Mouse (Mus musculus) embryonic fibroblast, embryonic 13.5 days (primary cell): ENCODE measurements at regions not wholly inside any gene's neighbourhood (a gene's known extent, or its start where the extent isn't known, plus 50 kb on each side); places are given as distances from the start of the nearest gene placed in this dataset.

Experiments used
- H3K27ac ChIP-seq: 2 replicates; pipeline ENCODE4 v1.5.1; 2012; ENCODE audit warnings: low read length, control low read depth, inconsistent platforms; ENCODE audit not compliant: insufficient read depth
- H3K4me1 ChIP-seq: 2 replicates; pipeline ENCODE4 v1.6.1; 2011; ENCODE audit warnings: low read length; ENCODE audit not compliant: control insufficient read depth, insufficient read depth
- H3K4me3 ChIP-seq: 2 replicates; pipeline ENCODE4 v1.5.1; 2011; ENCODE audit warnings: mild to moderate bottlenecking, control low read depth, low read length; ENCODE audit not compliant: insufficient read depth
- CTCF ChIP-seq: IDR thresholded peaks from 2 replicates; pipeline ENCODE4 v1.5.1; 2011; ENCODE audit warnings: mild to moderate bottlenecking, control low read depth, low read length, moderate library complexity, borderline replicate concordance; ENCODE audit not compliant: insufficient read depth
- POLR2A ChIP-seq: IDR thresholded peaks from 2 replicates; pipeline ENCODE4 v1.6.1; 2011; ENCODE audit warnings: low read depth, mild to moderate bottlenecking, control low read depth, low read length, moderate library complexity

GRCm38 (mm10) chr5:51783099-51783498 is 215.6 kb upstream of the Ppargc1a start:
- no peak overlapping the region for H3K4me3 ChIP-seq
- no peak for TF ChIP-seq POLR2A
- TF ChIP-seq CTCF = no peak
- no peak overlapping the region for H3K27ac ChIP-seq
- no peaks in the 10 kb centered on the region for H3K4me1 ChIP-seq

GRCm38 (mm10) chr5:51775502-51776145 is 208.1 kb upstream of the Ppargc1a start:
- Histone ChIP-seq H3K27ac (no peak overlapping the region), H3K4me3 (no peak overlapping the region), H3K4me1 (no peaks in the 10 kb centered on the region)
- TF ChIP-seq CTCF (no peak), POLR2A (no peak)

GRCm38 (mm10) chr5:51771655-51772054 is 204.1 kb upstream of the Ppargc1a start:
- Histone ChIP-seq H3K27ac (no peak overlapping the region), H3K4me1 (no peaks in the 10 kb centered on the region), H3K4me3 (no peak overlapping the region)
- no peak for TF ChIP-seq POLR2A
- TF ChIP-seq CTCF = no peak

- Histone ChIP-seq H3K27ac (peak overlapping the region; percentile 67; the same call in 1 of the 2 replicates), H3K4me1 (peaks cover 2% of the 10 kb centered on the region; the same call in 1 of the 2 replicates), H3K4me3 (no peak overlapping the region)
- TF ChIP-seq CTCF (no peak), POLR2A (no peak)
Observed at GRCm38 (mm10) chr5:51766111-51766510, 198.6 kb upstream of the Ppargc1a start.

GRCm38 (mm10) chr5:51764416-51764815 is 196.9 kb upstream of the Ppargc1a start:
- Histone ChIP-seq H3K4me3 (no peak overlapping the region), H3K27ac (no peak overlapping the region), H3K4me1 (peaks cover 2% of the 10 kb centered on the region; the same call in 1 of the 2 replicates)
- TF ChIP-seq POLR2A (no peak), CTCF (no peak)

- no peak for TF ChIP-seq POLR2A
- TF ChIP-seq CTCF = no peak
- Histone ChIP-seq H3K4me1 (peaks cover 2% of the 10 kb centered on the region; the same call in 1 of the 2 replicates), H3K27ac (no peak overlapping the region), H3K4me3 (no peak overlapping the region)
Observed at GRCm38 (mm10) chr5:51763599-51763998, 196.1 kb upstream of the Ppargc1a start.

GRCm38 (mm10) chr5:51762352-51762751 is 194.8 kb upstream of the Ppargc1a start:
- Histone ChIP-seq H3K4me3 (no peak overlapping the region), H3K4me1 (peaks cover 2% of the 10 kb centered on the region; the same call in 1 of the 2 replicates), H3K27ac (no peak overlapping the region)
- TF ChIP-seq CTCF = no peak
- no peak for TF ChIP-seq POLR2A

GRCm38 (mm10) chr5:51758289-51758688 is 190.8 kb upstream of the Ppargc1a start:
- H3K4me3 ChIP-seq = no peak overlapping the region

GRCm38 (mm10) chr5:51757864-51758263 is 190.3 kb upstream of the Ppargc1a start:
- Histone ChIP-seq H3K4me1 (no peaks in the 10 kb centered on the region), H3K27ac (no peak overlapping the region), H3K4me3 (no peak overlapping the region)
- no peak for TF ChIP-seq CTCF
- no peak for TF ChIP-seq POLR2A

More at GRCm38 (mm10) chr5:51758289-51758688, 190.8 kb upstream of the Ppargc1a start:
- TF ChIP-seq CTCF (no peak), POLR2A (no peak)
- Histone ChIP-seq H3K27ac (no peak overlapping the region), H3K4me1 (no peaks in the 10 kb centered on the region)

- peaks cover 7% of the 10 kb centered on the region for H3K4me1 ChIP-seq
- no peak overlapping the region for H3K4me3 ChIP-seq
- peak overlapping the region; percentile 65; the same call in 1 of the 2 replicates for H3K27ac ChIP-seq
- TF ChIP-seq POLR2A (no peak), CTCF (no peak)
Observed at GRCm38 (mm10) chr5:51752024-51752423, 184.5 kb upstream of the Ppargc1a start.

GRCm38 (mm10) chr5:51750456-51750855 is 182.9 kb upstream of the Ppargc1a start:
- Histone ChIP-seq H3K27ac (peak overlapping the region; percentile 79), H3K4me1 (peaks cover 7% of the 10 kb centered on the region), H3K4me3 (no peak overlapping the region)
- TF ChIP-seq POLR2A (no peak), CTCF (no peak)
